Mouse (Mus musculus) lung, adult 2 months (tissue): Measurements from ENCODE around the gene Cdc6.

ENCODE experiments used
- CTCF ChIP-seq: fragments of 200-500 bp; IDR thresholded peaks from 2 replicates; pipeline ENCODE4 v1.5.1; 2011; ENCODE audit warnings: mild to moderate bottlenecking, low read length, control low read depth; ENCODE audit not compliant: insufficient read depth
- POLR2A ChIP-seq: fragments of 200-500 bp; IDR thresholded peaks from 2 replicates; pipeline ENCODE4 v1.6.1; 2011; ENCODE audit warnings: low read depth, mild to moderate bottlenecking, control low read depth, low read length, borderline replicate concordance; ENCODE audit errors: extremely low read depth

DNA sequence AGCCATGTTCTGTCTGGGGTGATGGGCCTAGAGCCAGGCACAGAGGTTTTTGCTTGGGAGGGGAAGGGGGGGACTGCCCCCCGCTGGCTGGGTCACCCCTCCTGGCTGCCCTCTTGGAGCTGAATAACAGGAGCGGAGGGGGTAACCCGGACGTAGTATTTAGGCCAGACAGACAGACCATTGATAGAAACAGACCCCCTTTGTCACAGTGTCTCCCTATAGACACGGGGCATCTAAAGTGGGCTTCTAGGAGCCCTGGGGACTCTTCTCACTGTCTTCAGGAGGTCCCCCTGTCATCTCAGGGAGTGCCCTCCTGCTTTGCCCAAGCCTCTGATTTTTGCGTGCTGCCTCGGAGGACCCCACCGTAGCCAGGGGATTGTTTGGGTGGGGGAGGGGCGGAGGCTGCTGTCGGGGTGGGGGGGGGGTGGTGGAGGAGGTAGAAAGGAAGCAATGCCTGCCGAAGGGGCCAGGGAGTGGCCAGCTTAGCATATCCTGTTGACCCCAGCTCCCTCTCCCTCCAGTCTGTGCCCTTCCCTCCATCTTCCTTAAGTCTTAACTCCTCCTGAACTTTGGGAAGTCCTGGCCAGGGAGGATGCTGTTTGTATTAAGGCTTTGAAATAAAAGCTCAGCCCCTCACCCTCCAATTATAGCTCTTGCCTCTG lies 57.9 kb downstream of the Cdc6 start:
- TF ChIP-seq CTCF (no peak), POLR2A (no peak)
